Mouse (Mus musculus) central nervous system, embryonic 14 days (tissue): ENCODE results near the gene Olfr873. TPM values are rescaled to one million over a fixed set of nuclear protein-coding genes. Genes with fewer than 3 reads are reported as not detected.

Source experiments
- polyA plus RNA-seq: library from polyadenylated mRNA; depleted of rRNA; stranded (reverse); fragments of >200 nt; gene quantifications from 2 replicates; pipeline ENCODE4 v1.2.3, GENCODE M21; 2012; rRNA removed

Olfr873 gene
- not detected in 2 replicates for polyA plus RNA-seq

DNA sequence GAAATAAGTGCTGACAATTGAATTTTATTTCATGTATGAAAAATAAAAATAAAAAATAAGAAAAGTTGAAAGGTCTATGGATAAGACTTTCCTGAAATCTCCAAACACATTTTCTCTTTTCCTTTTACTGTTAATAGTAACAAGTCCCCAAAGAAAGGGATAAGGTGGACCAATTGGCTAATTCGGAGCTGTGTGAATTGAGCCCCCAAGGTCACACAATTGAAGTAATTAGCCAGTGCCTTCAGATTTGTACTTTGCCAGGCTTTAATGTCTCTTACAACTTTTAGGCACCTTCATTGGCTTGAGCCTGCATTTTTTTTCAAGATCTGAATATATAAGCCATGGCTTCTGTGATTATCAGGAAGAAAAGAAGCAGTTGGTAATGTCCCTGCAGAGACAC is at the start of gene Olfr873:
Gene Olfr873 (plus strand): TSS at position 301 of the 400 bp plus-strand sequence.

DNA sequence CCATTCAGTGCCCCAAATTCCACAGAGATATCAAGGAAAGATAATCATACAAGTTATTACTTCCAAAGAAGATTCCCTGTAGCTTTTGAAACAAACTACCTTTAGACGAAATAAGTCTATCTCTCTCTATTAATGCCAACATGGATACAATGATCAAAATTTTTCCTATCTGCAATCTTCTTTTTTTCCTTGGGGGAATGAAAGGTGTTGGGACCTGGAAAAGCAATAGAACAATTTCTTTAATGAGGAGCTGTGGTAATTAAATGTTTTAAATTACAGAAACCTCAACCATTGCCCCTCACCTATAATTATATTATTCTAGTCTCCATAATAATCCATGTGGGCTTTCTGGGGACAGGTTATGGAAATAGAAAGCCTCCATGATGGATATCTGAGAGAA is 16.3 kb upstream of the Olfr873 start, which contains the start of gene Olfr39:
Gene Olfr39 (plus strand): TSS at position 301 of the 400 bp plus-strand sequence.

DNA sequence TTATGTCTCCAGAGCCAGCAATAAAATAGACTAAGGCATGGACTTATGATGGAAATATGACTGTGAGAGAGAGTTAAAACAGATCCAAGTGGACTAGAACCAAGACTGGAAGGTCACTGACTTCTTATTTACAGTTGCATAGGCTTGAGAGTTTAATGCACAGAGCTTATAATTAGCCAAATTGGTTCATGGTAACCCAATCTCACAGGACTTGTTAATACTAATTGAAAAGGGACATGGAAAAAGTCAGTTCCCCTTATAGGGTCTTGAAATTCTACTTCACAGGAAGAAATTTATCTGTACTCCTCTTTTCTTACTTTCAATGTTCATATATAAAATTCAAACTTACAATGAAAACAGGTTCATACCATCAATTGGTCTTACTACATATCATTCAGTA is 37.7 kb downstream of the Olfr873 start, which contains the start of gene Olfr18:
Gene Olfr18 (minus strand): TSS at position 101 of the 400 bp plus-strand sequence.

Other genes starting within 250 kb of the Olfr873 start
- not detected in 2 replicates for gene Olfr867, start 241.0 kb upstream of the Olfr873 start, polyA plus RNA-seq
- not detected in 2 replicates for gene Olfr868, start 199.9 kb upstream of the Olfr873 start, polyA plus RNA-seq
- gene Olfr869, start 169.5 kb upstream of the Olfr873 start, polyA plus RNA-seq, result not detected in 2 replicates
- gene Olfr870, start 124.5 kb upstream of the Olfr873 start, polyA plus RNA-seq, result not detected in 2 replicates
- not detected in 2 replicates for gene Olfr871, start 86.3 kb upstream of the Olfr873 start, polyA plus RNA-seq
- not detected in 2 replicates for gene Olfr872, start 61.4 kb upstream of the Olfr873 start, polyA plus RNA-seq
- gene Olfr39, start 16.2 kb upstream of the Olfr873 start, polyA plus RNA-seq, result not detected in 2 replicates
- gene Olfr18, start 37.6 kb downstream of the Olfr873 start, polyA plus RNA-seq, result 0.02 TPM in 1 of 2 replicates, not detected in the other
- gene Zfp560, start 86.6 kb downstream of the Olfr873 start, polyA plus RNA-seq, result 32.0 and 34.8 TPM in 2 replicates
- gene Zfp26, start 161.6 kb downstream of the Olfr873 start, polyA plus RNA-seq, result 14.4 and 14.9 TPM in 2 replicates
- gene Zfp426, start 194.2 kb downstream of the Olfr873 start, polyA plus RNA-seq, result 23.7 and 27.0 TPM in 2 replicates
- 47.0 and 57.0 TPM in 2 replicates for gene Zfp266, start 222.9 kb downstream of the Olfr873 start, polyA plus RNA-seq